Mouse (Mus musculus) stomach, embryonic 14.5 days (tissue): ENCODE measurements around the gene Tmem251. TPM values are rescaled to one million over a fixed set of nuclear protein-coding genes. Genes with fewer than 3 reads are reported as not detected.

Source experiments
- polyA plus RNA-seq: library from polyadenylated mRNA; unstranded; fragments of >200 nt; fragmentation: Nextera tagmentation; extraction: Ambion mirVana; gene quantifications from 2 replicates; pipeline ENCODE4 v1.2.1, GENCODE M21; 2014

Gene Tmem251
- polyA plus RNA-seq, 1 experiment from 2014 or later, result 12.2 TPM

Other genes with a start within 250 kb of the Tmem251 start
- gene Chga, start 188.8 kb upstream of the Tmem251 start, polyA plus RNA-seq, result 5.2 and 5.8 TPM in 2 replicates
- gene Itpk1, start 38.8 kb upstream of the Tmem251 start, polyA plus RNA-seq, result 15.9 and 17.1 TPM in 2 replicates
- 20.6 and 22.9 TPM in 2 replicates for gene Moap1, start 101 bp upstream of the Tmem251 start, polyA plus RNA-seq
- gene Gm28051, start 14.0 kb downstream of the Tmem251 start, polyA plus RNA-seq, result not detected in 2 replicates
- 28.2 and 29.6 TPM in 2 replicates for gene Gon7, start 14.0 kb downstream of the Tmem251 start, polyA plus RNA-seq
- gene Ubr7, start 14.2 kb downstream of the Tmem251 start, polyA plus RNA-seq, result 45.5 and 45.9 TPM in 2 replicates
- gene Gm20604, start 14.9 kb downstream of the Tmem251 start, polyA plus RNA-seq, result 26.2 and 26.6 TPM in 2 replicates
- gene Btbd7, start 134.7 kb downstream of the Tmem251 start, polyA plus RNA-seq, result 29.2 and 29.5 TPM in 2 replicates
- gene Cox8c, start 155.6 kb downstream of the Tmem251 start, polyA plus RNA-seq, result not detected in 2 replicates
- 1.0 and 1.1 TPM in 2 replicates for gene Unc79, start 205.1 kb downstream of the Tmem251 start, polyA plus RNA-seq